Mouse (Mus musculus) heart, embryonic 10.5 days (tissue): ENCODE data around the gene Ltb. TPM values are rescaled to one million over a fixed set of nuclear protein-coding genes. Genes with fewer than 3 reads are reported as not detected.

ENCODE experiments used
- DNase-seq: peaks from one replicate; pipeline ENCODE4 v3.0.0-alpha.2; 2017; ENCODE audit warnings: low spot score
- H3K27ac ChIP-seq: fragments of 300-500 bp; sonication (generic); 2 replicates; pipeline ENCODE4 v1.5.1; 2016; ENCODE audit warnings: mild to moderate bottlenecking
- H3K27me3 ChIP-seq: fragments of 300-500 bp; sonication (generic); 2 replicates; pipeline ENCODE4 v1.6.1; 2016; ENCODE audit warnings: mild to moderate bottlenecking; ENCODE audit not compliant: poor library complexity, insufficient read depth, severe bottlenecking
- H3K36me3 ChIP-seq: fragments of 300-500 bp; sonication (generic); 2 replicates; pipeline ENCODE4 v1.6.1; 2016; ENCODE audit warnings: mild to moderate bottlenecking, moderate library complexity
- H3K4me1 ChIP-seq: fragments of 300-500 bp; sonication (generic); 2 replicates; pipeline ENCODE4 v1.6.1; 2016; ENCODE audit warnings: mild to moderate bottlenecking
- H3K4me3 ChIP-seq: fragments of 300-500 bp; sonication (generic); 2 replicates; pipeline ENCODE4 v1.5.1; 2016; ENCODE audit warnings: mild to moderate bottlenecking, moderate library complexity
- H3K9me3 ChIP-seq: fragments of 300-500 bp; sonication (generic); 2 replicates; pipeline ENCODE4 v1.6.1; 2016; ENCODE audit warnings: mild to moderate bottlenecking, moderate library complexity
- WGBS: fragments of 180-500 bp; shearing (Covaris S2); methylation state at CpG from one replicate; pipeline ENCODE4 v1.1.7; 2016; 5-methylcytosine and 5-hydroxymethylcytosine counted together
- polyA plus RNA-seq: library from polyadenylated mRNA; unstranded; fragments of >200 nt; fragmentation: Nextera tagmentation; extraction: Ambion mirVana; gene quantifications from 2 replicates; pipeline ENCODE4 v1.2.1, GENCODE M21; 2016

The Ltb gene
- polyA plus RNA-seq, result 0.15 TPM in 1 of 2 replicates, not detected in the other

DNA sequence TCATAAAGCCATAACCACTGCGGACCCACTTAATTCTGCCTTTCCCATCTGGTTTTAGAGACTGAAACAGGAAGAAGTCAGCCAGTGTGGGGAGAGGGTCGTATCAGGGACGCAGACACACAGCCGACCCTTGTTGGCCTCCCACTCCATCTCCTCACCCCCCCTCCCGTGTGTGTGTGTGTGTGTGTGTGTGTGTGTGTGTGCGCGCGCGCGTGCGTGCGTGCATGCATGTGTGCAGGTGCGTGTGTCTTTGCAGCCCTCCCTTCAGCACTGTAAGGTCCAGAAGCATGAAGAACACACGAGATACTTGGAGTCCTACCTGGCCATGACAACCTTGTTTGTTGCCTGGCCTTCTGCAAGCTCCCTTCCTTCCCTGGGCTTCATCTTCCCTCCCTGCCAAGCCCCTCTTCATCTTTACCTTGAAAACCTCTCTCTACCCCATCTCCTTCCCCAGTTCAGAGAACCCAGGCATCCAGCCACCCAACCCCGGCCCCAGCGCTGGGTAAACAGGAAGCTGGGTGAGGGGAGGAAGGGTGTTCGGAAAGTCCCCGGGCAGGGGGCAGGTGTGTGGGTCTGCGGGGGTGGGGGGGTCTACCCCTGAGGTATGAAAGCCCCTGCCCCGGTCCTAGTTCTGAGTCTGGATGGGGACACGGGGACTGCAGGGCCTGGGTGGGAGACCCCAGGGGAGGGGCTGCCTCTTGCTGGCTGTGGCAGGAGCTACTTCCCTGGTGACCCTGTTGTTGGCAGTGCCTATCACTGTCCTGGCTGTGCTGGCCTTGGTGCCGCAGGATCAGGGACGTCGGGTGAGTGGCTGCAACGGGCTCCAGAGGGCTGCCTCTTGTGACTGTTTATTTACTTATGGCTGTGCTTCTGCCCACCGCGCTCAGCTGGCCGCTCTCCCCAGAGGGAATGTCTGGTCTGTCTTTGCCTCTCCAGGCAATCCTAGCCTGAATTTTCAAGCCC is at the start of gene Ltb:
Ltb (plus strand) TSS at position 559 of the 963 bp plus-strand sequence.
- peaks cover 62% of the 10 kb centered on the region for H3K27me3 ChIP-seq
- 53% methylated on average over 28 of the region's 28 CpGs for WGBS
- DNase-seq, result no peak

DNA sequence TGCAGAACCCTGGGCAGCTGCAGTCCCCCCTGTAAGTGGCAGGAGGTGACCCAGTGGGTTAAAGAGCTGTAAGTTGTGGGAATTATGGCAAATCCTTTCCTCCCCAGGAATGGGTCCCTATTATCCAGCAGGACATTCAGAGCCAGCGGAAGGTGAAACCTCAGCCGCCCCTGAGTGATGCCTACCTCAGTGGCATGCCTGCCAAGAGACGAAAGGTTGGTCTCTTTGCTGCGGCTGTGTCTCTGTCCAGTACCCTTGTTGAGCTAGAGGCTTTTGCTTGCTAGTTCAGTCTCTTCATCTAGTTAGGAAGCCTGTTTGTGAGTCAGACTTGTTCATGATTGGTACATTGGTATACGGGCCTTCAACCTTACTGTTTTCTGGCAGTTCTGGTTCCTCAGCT is 48.1 kb upstream of the Ltb start:
- H3K36me3 ChIP-seq, result peaks cover 98% of the 10 kb centered on the region
- 87% methylated on average over 5 of the region's 5 CpGs for WGBS

More for the DNA sequence above, at the start of gene Ltb:
- Histone ChIP-seq H3K9me3 (no peaks in the 10 kb centered on the region), H3K27ac (peak within 1 kb of the TSS; percentile 47; the same call in 1 of the 2 replicates), H3K36me3 (no peaks in the 10 kb centered on the region), H3K4me1 (peaks cover 34% of the 10 kb centered on the region), H3K4me3 (peak within 1 kb of the TSS; percentile 62)

GRCm38 (mm10) chr17:35147348-35147747 is 46.9 kb upstream of the Ltb start:
- DNase-seq, result no peak
- Histone ChIP-seq H3K27me3 (no peaks in the 10 kb centered on the region), H3K36me3 (peaks cover 98% of the 10 kb centered on the region), H3K9me3 (no peaks in the 10 kb centered on the region), H3K4me1 (no peaks in the 10 kb centered on the region), H3K4me3 (no peak overlapping the region), H3K27ac (no peak overlapping the region)
- WGBS, result 55% methylated on average over 3 of the region's 3 CpGs

More for the DNA sequence above, 48.1 kb upstream of the Ltb start:
- Histone ChIP-seq H3K4me3 (no peak overlapping the region), H3K9me3 (no peaks in the 10 kb centered on the region), H3K4me1 (no peaks in the 10 kb centered on the region), H3K27ac (no peak overlapping the region), H3K27me3 (no peaks in the 10 kb centered on the region)
- no peak for DNase-seq

GRCm38 (mm10) chr17:35147922-35148639 is 46.2 kb upstream of the Ltb start:
- WGBS, result 74% methylated on average over 5 of the region's 5 CpGs
- no peaks in the 10 kb centered on the region for H3K4me1 ChIP-seq
- H3K36me3 ChIP-seq, result peaks cover 98% of the 10 kb centered on the region
- H3K27me3 ChIP-seq, result no peaks in the 10 kb centered on the region
- no peak overlapping the region for H3K4me3 ChIP-seq
- H3K9me3 ChIP-seq, result no peaks in the 10 kb centered on the region
- no peak for DNase-seq
- no peak overlapping the region for H3K27ac ChIP-seq

DNA sequence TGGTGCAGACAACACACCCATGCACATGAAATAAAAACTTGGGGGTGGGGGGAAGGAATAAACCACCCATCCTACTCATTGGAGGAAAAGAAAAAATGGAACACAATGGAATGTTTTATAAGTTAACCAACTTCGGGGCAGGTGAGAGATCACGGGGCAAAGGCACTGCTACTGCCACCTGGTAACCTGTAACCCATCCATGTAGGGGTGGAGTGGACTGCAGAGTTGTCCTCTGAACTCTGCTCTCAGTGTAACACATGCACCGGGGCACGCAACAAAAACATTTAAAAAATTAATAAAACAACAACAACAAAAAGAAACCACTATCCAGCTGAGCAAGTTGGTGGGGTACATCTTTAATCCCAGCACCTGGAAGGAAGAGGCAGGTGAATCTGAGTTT is 42.1 kb upstream of the Ltb start:
- Histone ChIP-seq H3K27ac (no peak overlapping the region), H3K27me3 (no peaks in the 10 kb centered on the region), H3K4me1 (no peaks in the 10 kb centered on the region), H3K4me3 (no peak overlapping the region), H3K36me3 (peaks cover 98% of the 10 kb centered on the region), H3K9me3 (no peaks in the 10 kb centered on the region)
- WGBS, result 97% methylated on average over 4 of the region's 4 CpGs
- no peak for DNase-seq

DNA sequence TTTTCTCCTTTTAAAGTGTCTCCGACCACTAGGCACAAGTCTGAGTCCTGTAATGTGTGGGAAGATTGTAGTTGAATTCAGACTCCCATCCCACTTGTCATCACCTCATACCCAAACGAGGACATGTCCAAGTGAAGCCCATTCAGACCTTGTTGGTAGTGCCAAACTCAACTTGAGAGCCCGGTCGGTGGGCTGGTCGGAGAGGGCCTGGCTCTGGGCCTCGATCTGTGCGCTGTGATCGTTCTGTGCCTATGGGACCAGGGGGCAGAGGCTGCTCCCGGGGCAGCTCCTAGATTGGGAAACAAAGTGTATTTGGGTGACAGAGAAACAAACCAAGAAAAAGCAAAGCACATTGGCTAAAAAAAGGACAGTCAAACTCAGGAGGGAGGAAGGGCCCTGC is 41.2 kb upstream of the Ltb start:
- no peak for DNase-seq

GRCm38 (mm10) chr17:35153931-35154330 is 40.3 kb upstream of the Ltb start:
- Histone ChIP-seq H3K27me3 (no peaks in the 10 kb centered on the region), H3K27ac (no peak overlapping the region), H3K4me3 (no peak overlapping the region), H3K4me1 (no peaks in the 10 kb centered on the region), H3K9me3 (no peaks in the 10 kb centered on the region), H3K36me3 (peaks cover 98% of the 10 kb centered on the region)
- WGBS, result 88% methylated on average over 4 of the region's 4 CpGs
- no peak for DNase-seq

More for the DNA sequence above, 41.2 kb upstream of the Ltb start:
- Histone ChIP-seq H3K27ac (no peak overlapping the region), H3K4me1 (no peaks in the 10 kb centered on the region), H3K4me3 (no peak overlapping the region), H3K27me3 (no peaks in the 10 kb centered on the region), H3K9me3 (no peaks in the 10 kb centered on the region), H3K36me3 (peaks cover 98% of the 10 kb centered on the region)
- WGBS, result 91% methylated on average over 9 of the region's 9 CpGs

DNA sequence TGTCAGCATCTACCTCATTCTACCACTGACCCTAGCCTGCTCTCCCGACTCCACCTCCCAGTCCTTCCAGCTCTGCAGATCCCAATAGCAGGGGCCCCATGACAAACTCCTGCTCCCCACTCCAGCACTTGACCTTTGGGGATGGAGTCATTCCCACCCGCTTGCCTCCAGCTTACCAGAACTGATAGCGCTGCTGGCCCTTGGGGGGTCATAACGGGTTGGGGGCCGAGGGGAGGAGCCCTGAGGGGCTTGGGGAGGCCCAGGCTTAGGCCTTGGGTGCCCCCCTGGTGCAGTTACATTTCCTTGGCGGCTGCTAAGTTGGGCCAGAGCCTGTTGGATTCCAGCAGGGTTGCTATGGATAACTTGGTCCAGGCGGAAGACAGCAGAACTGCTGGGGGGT is 39.6 kb upstream of the Ltb start:
- no peaks in the 10 kb centered on the region for H3K4me1 ChIP-seq
- H3K9me3 ChIP-seq, result no peaks in the 10 kb centered on the region
- no peak overlapping the region for H3K27ac ChIP-seq
- no peak overlapping the region for H3K4me3 ChIP-seq
- DNase-seq, result no peak
- 79% methylated on average over 7 of the region's 7 CpGs for WGBS
- no peaks in the 10 kb centered on the region for H3K27me3 ChIP-seq
- H3K36me3 ChIP-seq, result peaks cover 98% of the 10 kb centered on the region

DNA sequence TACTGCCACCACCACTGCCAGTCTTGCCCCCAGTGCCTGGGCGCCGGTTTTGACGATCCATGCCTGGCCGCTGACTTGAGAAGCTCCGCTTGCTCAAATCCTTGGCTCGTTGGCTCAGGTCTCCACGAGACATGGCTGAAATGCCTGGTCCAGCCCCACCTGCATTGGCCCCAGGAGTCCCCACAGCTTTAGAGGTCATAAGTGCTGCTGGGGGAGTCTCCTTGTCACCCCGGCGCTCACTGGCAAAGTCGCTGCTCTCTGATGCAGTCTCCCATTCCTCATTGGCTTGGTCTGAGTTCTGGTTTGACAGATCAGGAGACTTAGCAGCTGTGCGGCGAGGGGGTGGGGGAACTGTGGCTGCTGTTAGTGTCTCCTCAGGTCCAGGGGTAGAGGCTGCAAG is 38.8 kb upstream of the Ltb start:
- H3K27me3 ChIP-seq, result no peaks in the 10 kb centered on the region
- WGBS, result 93% methylated on average over 12 of the region's 12 CpGs

DNA sequence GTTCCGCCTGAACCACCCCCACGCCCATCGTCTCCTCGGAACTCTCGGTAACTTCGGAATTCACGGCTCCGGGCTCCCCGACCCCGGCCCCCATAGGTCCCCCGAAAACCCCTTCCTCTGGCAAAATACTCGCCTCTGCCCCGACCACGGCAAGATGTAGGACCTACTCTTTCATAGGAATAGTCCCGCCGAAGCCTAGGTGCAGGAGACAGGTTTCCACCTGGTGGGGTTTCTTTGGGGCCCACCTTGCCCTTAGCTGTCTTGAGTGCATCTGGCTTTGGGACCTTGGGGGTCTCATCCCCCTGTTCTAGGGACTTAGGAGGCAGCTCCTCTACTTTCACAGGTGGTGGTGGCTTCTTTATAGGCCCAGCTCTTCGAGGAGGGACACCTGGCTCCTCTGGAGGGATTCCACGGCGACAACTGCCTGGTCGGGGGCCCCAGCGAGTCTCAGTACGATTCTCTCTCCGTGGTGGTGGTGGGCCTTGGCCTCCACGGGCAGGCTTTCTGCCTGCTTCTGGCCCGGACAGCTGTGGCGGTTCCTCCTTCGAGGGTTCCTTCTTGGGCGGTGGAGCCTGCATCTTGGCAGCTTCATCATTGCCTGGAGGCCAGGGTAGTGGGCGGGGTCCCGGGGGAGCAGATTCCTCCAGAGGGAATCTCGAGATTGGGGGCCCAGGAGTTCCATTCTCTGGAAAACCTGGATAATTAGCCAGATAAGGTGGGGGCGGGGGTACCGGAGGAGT is 37.6 kb upstream of the Ltb start:
- 92% methylated on average over 33 of the region's 33 CpGs for WGBS
- Histone ChIP-seq H3K27ac (no peak overlapping the region), H3K4me3 (no peak overlapping the region), H3K27me3 (no peaks in the 10 kb centered on the region), H3K36me3 (peaks cover 100% of the 10 kb centered on the region), H3K4me1 (0 out of 2 replicates have a peak, but pooled peaks cover 2% of the 10 kb centered on the region), H3K9me3 (no peaks in the 10 kb centered on the region)
- no peak for DNase-seq

More for the DNA sequence above, 38.8 kb upstream of the Ltb start:
- H3K9me3 ChIP-seq, result no peaks in the 10 kb centered on the region
- no peak for DNase-seq
- no peak overlapping the region for H3K4me3 ChIP-seq
- peaks cover 98% of the 10 kb centered on the region for H3K36me3 ChIP-seq
- H3K27ac ChIP-seq, result no peak overlapping the region
- no peaks in the 10 kb centered on the region for H3K4me1 ChIP-seq

- Histone ChIP-seq H3K27me3 (no peaks in the 10 kb centered on the region), H3K4me1 (peaks cover 4% of the 10 kb centered on the region; the same call in 1 of the 2 replicates), H3K4me3 (no peak overlapping the region), H3K36me3 (peaks cover 100% of the 10 kb centered on the region), H3K27ac (no peak overlapping the region), H3K9me3 (no peaks in the 10 kb centered on the region)
- DNase-seq, result no peak
- 89% methylated on average over 8 of the region's 8 CpGs for WGBS
Observed at GRCm38 (mm10) chr17:35157254-35157653, 37.0 kb upstream of the Ltb start.

GRCm38 (mm10) chr17:35157661-35158175 is 36.5 kb upstream of the Ltb start:
- Histone ChIP-seq H3K36me3 (peaks cover 99% of the 10 kb centered on the region), H3K27ac (no peak overlapping the region), H3K27me3 (no peaks in the 10 kb centered on the region), H3K4me3 (no peak overlapping the region), H3K9me3 (no peaks in the 10 kb centered on the region), H3K4me1 (peaks cover 8% of the 10 kb centered on the region)
- 97% methylated on average over 8 of the region's 8 CpGs for WGBS
- DNase-seq, result no peak
